Mouse (Mus musculus) forebrain, embryonic 10.5 days (tissue): ENCODE data around the gene Gcnt7. TPM values are rescaled to one million over a fixed set of nuclear protein-coding genes. Genes with fewer than 3 reads are reported as not detected.
A peak's percentile ranks its signal among the peaks of the same experiment; 100 is the strongest.

Source experiments
- DNase-seq: peaks from one replicate; pipeline ENCODE4 v3.0.0-alpha.2; 2017; ENCODE audit warnings: low spot score; ENCODE audit errors: extremely low spot score
- H3K27ac ChIP-seq: fragments of 300-500 bp; sonication (generic); 2 replicates; pipeline ENCODE4 v1.5.1; 2016; ENCODE audit warnings: mild to moderate bottlenecking
- H3K27me3 ChIP-seq: fragments of 300-500 bp; sonication (generic); 2 replicates; pipeline ENCODE4 v1.6.1; 2016; ENCODE audit warnings: mild to moderate bottlenecking; ENCODE audit not compliant: poor library complexity, severe bottlenecking
- H3K36me3 ChIP-seq: fragments of 300-500 bp; sonication (generic); replicated peaks from 2 replicates; pipeline ENCODE4 v1.6.1; 2016; ENCODE audit warnings: mild to moderate bottlenecking, moderate library complexity
- H3K4me1 ChIP-seq: fragments of 300-500 bp; sonication (generic); 2 replicates; pipeline ENCODE4 v1.6.1; 2016
- H3K4me3 ChIP-seq: fragments of 300-500 bp; sonication (generic); 2 replicates; pipeline ENCODE4 v1.5.1; 2016; ENCODE audit warnings: mild to moderate bottlenecking, moderate library complexity
- H3K9me3 ChIP-seq: fragments of 300-500 bp; sonication (generic); 2 replicates; pipeline ENCODE4 v1.6.1; 2016; ENCODE audit warnings: mild to moderate bottlenecking, moderate library complexity
- WGBS: fragments of 180-500 bp; shearing (Covaris S2); methylation state at CpG from one replicate; pipeline ENCODE4 v1.1.7; 2016; 5-methylcytosine and 5-hydroxymethylcytosine counted together
- polyA plus RNA-seq: library from polyadenylated mRNA; unstranded; fragments of >200 nt; fragmentation: Nextera tagmentation; extraction: Ambion mirVana; gene quantifications from 2 replicates; pipeline ENCODE4 v1.2.1, GENCODE M21; 2016

Gene Gcnt7
- polyA plus RNA-seq, 1 experiment from 2014 or later, result 1.6 TPM

- Histone ChIP-seq H3K36me3 (no peaks in the 10 kb centered on the region), H3K4me3 (no peak overlapping the region), H3K27ac (peak overlapping the region; percentile 51; the same call in 1 of the 2 replicates), H3K9me3 (no peaks in the 10 kb centered on the region), H3K27me3 (no peaks in the 10 kb centered on the region), H3K4me1 (peaks cover 27% of the 10 kb centered on the region)
- WGBS, result 32% methylated on average over 4 of the region's 4 CpGs
- no peak for DNase-seq
Measured at GRCm38 (mm10) chr2:172413273-172413672, 45.1 kb downstream of the Gcnt7 start.

GRCm38 (mm10) chr2:172412454-172412853 lies 45.9 kb downstream of the Gcnt7 start:
- Histone ChIP-seq H3K9me3 (no peaks in the 10 kb centered on the region), H3K27me3 (no peaks in the 10 kb centered on the region), H3K4me1 (peaks cover 27% of the 10 kb centered on the region), H3K36me3 (no peaks in the 10 kb centered on the region), H3K27ac (peak overlapping the region; percentile 51; the same call in 1 of the 2 replicates), H3K4me3 (0 out of 2 replicates have a peak overlapping the region, but pooled peaks have one; percentile 5)
- 14% methylated on average over 9 of the region's 9 CpGs for WGBS
- peak; percentile 31 for DNase-seq

- Histone ChIP-seq H3K36me3 (no peaks in the 10 kb centered on the region), H3K9me3 (no peaks in the 10 kb centered on the region), H3K27me3 (no peaks in the 10 kb centered on the region), H3K4me1 (peaks cover 27% of the 10 kb centered on the region), H3K27ac (no peak overlapping the region), H3K4me3 (no peak overlapping the region)
- WGBS, result 88% methylated on average over 11 of the region's 11 CpGs
- no peak for DNase-seq
Measured at GRCm38 (mm10) chr2:172411091-172411490, 47.3 kb downstream of the Gcnt7 start.

- H3K4me3 ChIP-seq, result no peak overlapping the region
- 88% methylated on average over 2 of the region's 2 CpGs for WGBS
- peaks cover 27% of the 10 kb centered on the region for H3K4me1 ChIP-seq
- no peaks in the 10 kb centered on the region for H3K9me3 ChIP-seq
- no peak overlapping the region for H3K27ac ChIP-seq
- no peaks in the 10 kb centered on the region for H3K36me3 ChIP-seq
- DNase-seq, result no peak
- H3K27me3 ChIP-seq, result no peaks in the 10 kb centered on the region
Measured at GRCm38 (mm10) chr2:172410686-172411085, 47.7 kb downstream of the Gcnt7 start.

DNA sequence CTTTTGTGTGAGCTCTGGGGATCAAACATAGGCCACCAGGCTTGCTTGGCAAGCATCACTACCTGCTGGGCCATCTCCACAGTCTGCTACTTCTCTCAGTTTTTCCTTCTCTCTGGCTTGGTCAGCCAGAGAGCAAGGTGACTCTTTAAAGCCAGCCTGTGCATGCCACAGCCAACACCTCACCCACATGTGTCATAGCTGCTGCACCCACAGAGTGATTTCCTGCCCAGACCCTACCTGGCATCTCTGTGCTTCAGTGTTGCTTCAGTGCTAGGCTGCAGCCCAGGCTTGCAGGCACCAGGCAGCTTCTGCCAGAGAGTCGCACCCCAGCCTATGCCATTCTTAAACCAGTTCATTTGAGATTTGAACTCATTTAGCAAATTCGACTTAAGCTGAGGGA lies 50.9 kb downstream of the Gcnt7 start:
- no peak overlapping the region for H3K27ac ChIP-seq
- H3K4me1 ChIP-seq, result peaks cover 12% of the 10 kb centered on the region
- no peak overlapping the region for H3K4me3 ChIP-seq
- H3K9me3 ChIP-seq, result no peaks in the 10 kb centered on the region
- H3K27me3 ChIP-seq, result no peaks in the 10 kb centered on the region
- no peaks in the 10 kb centered on the region for H3K36me3 ChIP-seq
- no peak for DNase-seq
- 78% methylated on average over 2 of the region's 2 CpGs for WGBS

- 87% methylated on average over 4 of the region's 4 CpGs for WGBS
- no peak overlapping the region for H3K27ac ChIP-seq
- H3K9me3 ChIP-seq, result no peaks in the 10 kb centered on the region
- no peak overlapping the region for H3K4me3 ChIP-seq
- DNase-seq, result no peak
- H3K4me1 ChIP-seq, result peaks cover 3% of the 10 kb centered on the region; the same call in 1 of the 2 replicates
- no peaks in the 10 kb centered on the region for H3K27me3 ChIP-seq
- no peaks in the 10 kb centered on the region for H3K36me3 ChIP-seq
Measured at GRCm38 (mm10) chr2:172406173-172406572, 52.2 kb downstream of the Gcnt7 start.

DNA sequence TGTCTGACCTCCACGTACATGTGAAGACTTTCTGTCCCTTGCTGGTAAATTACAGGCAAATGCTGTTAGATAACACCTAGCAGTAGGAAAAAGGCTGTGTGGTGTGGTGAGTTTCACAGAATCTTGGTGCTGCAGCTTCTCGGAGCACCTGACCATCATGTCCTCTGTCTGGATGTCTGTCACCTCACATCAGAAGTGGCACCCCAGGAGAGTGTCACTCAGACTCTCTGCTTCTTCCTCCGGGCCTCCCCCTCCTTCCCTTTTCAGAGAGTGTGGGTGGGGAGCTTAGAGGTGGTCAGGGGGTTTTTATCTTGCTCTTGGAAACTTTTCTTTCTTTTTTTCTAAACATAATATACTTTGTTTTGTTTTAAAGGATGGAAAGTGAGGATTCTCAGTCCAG lies 53.4 kb downstream of the Gcnt7 start:
- Histone ChIP-seq H3K9me3 (no peaks in the 10 kb centered on the region), H3K36me3 (no peaks in the 10 kb centered on the region), H3K4me1 (peaks cover 4% of the 10 kb centered on the region), H3K27ac (no peak overlapping the region), H3K27me3 (no peaks in the 10 kb centered on the region), H3K4me3 (no peak overlapping the region)
- WGBS, result 76% methylated on average over 3 of the region's 3 CpGs
- no peak for DNase-seq

DNA sequence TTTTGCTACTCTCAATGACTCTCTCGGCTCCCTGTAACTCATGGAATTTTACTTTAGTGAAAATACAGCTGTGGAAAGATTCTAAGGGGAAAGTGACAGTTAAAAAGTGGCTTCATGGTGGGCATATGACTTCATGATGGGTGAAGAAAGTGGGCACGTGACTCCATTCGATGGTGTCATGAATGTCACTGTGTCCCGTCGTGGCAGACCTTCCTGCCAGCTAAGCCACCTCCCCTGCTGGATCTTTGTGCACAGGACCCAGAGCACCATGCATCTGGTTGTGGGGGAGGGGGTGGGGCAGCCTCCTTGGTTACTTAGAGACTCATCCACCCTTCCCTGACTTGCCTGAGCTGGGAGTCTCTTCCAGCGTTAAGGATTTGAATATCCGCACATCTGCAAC lies 54.2 kb downstream of the Gcnt7 start:
- no peaks in the 10 kb centered on the region for H3K27me3 ChIP-seq
- no peaks in the 10 kb centered on the region for H3K9me3 ChIP-seq
- no peak for DNase-seq
- H3K36me3 ChIP-seq, result no peaks in the 10 kb centered on the region
- no peak overlapping the region for H3K4me3 ChIP-seq
- no peak overlapping the region for H3K27ac ChIP-seq
- WGBS, result 66% methylated on average over 7 of the region's 7 CpGs
- peaks cover 12% of the 10 kb centered on the region for H3K4me1 ChIP-seq

- DNase-seq, result no peak
- H3K4me1 ChIP-seq, result peaks cover 15% of the 10 kb centered on the region
- H3K4me3 ChIP-seq, result no peak overlapping the region
- no peaks in the 10 kb centered on the region for H3K36me3 ChIP-seq
- H3K27me3 ChIP-seq, result no peaks in the 10 kb centered on the region
- H3K27ac ChIP-seq, result no peak overlapping the region
- H3K9me3 ChIP-seq, result no peaks in the 10 kb centered on the region
- WGBS, result 78% methylated on average over 13 of the region's 13 CpGs
Measured at GRCm38 (mm10) chr2:172401116-172401825, 57.1 kb downstream of the Gcnt7 start.

Other genes starting within 250 kb of the Gcnt7 start
- 0.10 TPM in 1 of 2 replicates, not detected in the other for gene Mc3r, start 210.1 kb downstream of the Gcnt7 start, polyA plus RNA-seq
- gene Fam210b, start 113.0 kb downstream of the Gcnt7 start, polyA plus RNA-seq, result 15.7 and 16.6 TPM in 2 replicates
- 224 and 227 TPM in 2 replicates for gene Aurka, start 88.1 kb downstream of the Gcnt7 start, polyA plus RNA-seq
- 56.0 and 57.2 TPM in 2 replicates for gene Cstf1, start 87.9 kb downstream of the Gcnt7 start, polyA plus RNA-seq
- gene Cass4, start 64.8 kb downstream of the Gcnt7 start, polyA plus RNA-seq, result 0.24 and 0.34 TPM in 2 replicates
- 84.8 and 85.6 TPM in 2 replicates for gene Rtf2, start 18.0 kb downstream of the Gcnt7 start, polyA plus RNA-seq
- 0.50 and 0.55 TPM in 2 replicates for gene Fam209, start 13.9 kb upstream of the Gcnt7 start, polyA plus RNA-seq
- gene Tfap2c, start 91.0 kb upstream of the Gcnt7 start, polyA plus RNA-seq, result 38.2 and 43.2 TPM in 2 replicates